Mouse (Mus musculus): ENCODE measurements around the gene Fut1. TPM values are rescaled to one million over a fixed set of nuclear protein-coding genes. Genes with fewer than 3 reads are reported as not detected.

The Fut1 gene
- polyA plus RNA-seq, 1 experiment = 0.15 TPM

GRCm38 (mm10) chr7:45665303-45666138 lies 48.4 kb downstream of the Fut1 start:
- TF ChIP-seq POLR2A (IDR thresholded peaks at IDR 0.05; ENCODE audit: extremely low read depth, insufficient read depth, low read length) = no peak
- TF ChIP-seq CTCF (IDR thresholded peaks at IDR 0.05; ENCODE audit: extremely low read depth, insufficient read depth, low read length) = no peak
- H3K4me3 ChIP-seq (ENCODE audit: insufficient read depth, low read length) = no peak overlapping the region
- no peak overlapping the region for H3K27ac ChIP-seq (ENCODE audit: insufficient read depth, low read length)
- no peaks in the 10 kb centered on the region for H3K4me1 ChIP-seq (ENCODE audit: control insufficient read depth, insufficient read depth, low read length)

DNA sequence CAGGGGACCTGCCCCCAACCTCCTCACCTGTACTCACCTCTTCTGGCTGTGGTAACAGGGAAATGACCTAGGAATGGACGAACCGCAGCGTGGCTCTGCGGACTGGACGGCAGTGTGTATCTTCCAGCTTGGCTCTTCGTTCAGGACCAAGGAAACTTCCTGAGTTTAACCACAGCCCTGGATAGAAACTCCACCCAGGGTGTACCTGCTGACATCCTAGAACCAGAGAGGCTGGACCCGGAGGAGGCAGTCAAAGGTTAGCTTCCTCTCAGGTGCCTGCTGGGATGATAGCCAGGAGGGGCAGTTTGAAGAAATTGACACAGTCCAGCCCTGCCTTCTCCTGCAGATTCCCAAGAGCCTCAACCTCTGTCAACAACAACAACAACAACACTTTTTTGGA lies 49.1 kb downstream of the Fut1 start, which contains the start of gene Fut2:
TSS of gene Fut2 (minus strand) at position 234 of the 400 bp plus-strand sequence.
- no peak within 1 kb of the TSS for H3K27ac ChIP-seq (ENCODE audit: insufficient read depth, low read length)
- no peak within 1 kb of the TSS for H3K4me3 ChIP-seq (ENCODE audit: insufficient read depth, low read length)
- TF ChIP-seq CTCF (IDR thresholded peaks at IDR 0.05; ENCODE audit: extremely low read depth, insufficient read depth, low read length) (no peak), POLR2A (IDR thresholded peaks at IDR 0.05; ENCODE audit: extremely low read depth, insufficient read depth, low read length) (no peak)
- no peaks in the 10 kb centered on the region for H3K4me1 ChIP-seq (ENCODE audit: control insufficient read depth, insufficient read depth, low read length)

DNA sequence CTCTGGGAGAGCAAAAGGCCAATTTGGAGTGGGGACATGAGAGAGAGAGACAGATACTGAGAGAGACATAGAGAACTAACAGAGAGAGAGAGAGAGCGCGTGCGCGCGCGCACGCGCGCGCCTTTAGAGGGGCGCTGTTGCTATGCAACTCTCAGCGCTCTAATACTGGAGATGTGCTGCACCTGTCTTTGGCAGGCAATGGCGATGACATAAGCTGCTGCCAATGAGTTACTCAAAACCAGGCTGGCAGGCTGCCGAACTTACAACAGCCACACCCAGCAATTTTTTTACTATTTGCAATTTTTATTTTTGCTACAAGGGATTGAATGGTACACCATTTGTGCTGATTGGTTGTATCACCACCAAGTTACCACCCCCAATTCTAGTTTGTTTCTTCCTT lies 50.7 kb downstream of the Fut1 start:
- no peaks in the 10 kb centered on the region for H3K4me1 ChIP-seq (ENCODE audit: control insufficient read depth, insufficient read depth, low read length)
- H3K27ac ChIP-seq (ENCODE audit: insufficient read depth, low read length) = no peak overlapping the region
- TF ChIP-seq POLR2A (IDR thresholded peaks at IDR 0.05; ENCODE audit: extremely low read depth, insufficient read depth, low read length) (no peak), CTCF (IDR thresholded peaks at IDR 0.05; ENCODE audit: extremely low read depth, insufficient read depth, low read length) (no peak)
- no peak overlapping the region for H3K4me3 ChIP-seq (ENCODE audit: insufficient read depth, low read length)

GRCm38 (mm10) chr7:45668921-45669320 lies 51.8 kb downstream of the Fut1 start:
- TF ChIP-seq CTCF (IDR thresholded peaks at IDR 0.05; ENCODE audit: extremely low read depth, insufficient read depth, low read length) (no peak), POLR2A (IDR thresholded peaks at IDR 0.05; ENCODE audit: extremely low read depth, insufficient read depth, low read length) (no peak)
- H3K27ac ChIP-seq (ENCODE audit: insufficient read depth, low read length) = no peak overlapping the region

More at GRCm38 (mm10) chr7:45668921-45669320, 51.8 kb downstream of the Fut1 start:
- H3K4me1 ChIP-seq (ENCODE audit: control insufficient read depth, insufficient read depth, low read length) = no peaks in the 10 kb centered on the region
- no peak overlapping the region for H3K4me3 ChIP-seq (ENCODE audit: insufficient read depth, low read length)

Other genes with a start within 250 kb of the Fut1 start
- gene Lin7b, start 246.7 kb upstream of the Fut1 start, polyA plus RNA-seq (2012; rRNA removed) = 336 TPM in 2 replicates
- gene Snrnp70, start 221.5 kb upstream of the Fut1 start, polyA plus RNA-seq (2012; rRNA removed) = 720 and 793 TPM in 2 replicates
- not detected in 2 replicates for gene Kcna7, start 211.6 kb upstream of the Fut1 start, polyA plus RNA-seq (2012; rRNA removed)
- 0.04 and 0.08 TPM in 2 replicates for gene Ntf5, start 203.6 kb upstream of the Fut1 start, polyA plus RNA-seq (2012; rRNA removed)
- 0.17 TPM in 1 of 2 replicates, not detected in the other for gene Lhb, start 196.5 kb upstream of the Fut1 start, polyA plus RNA-seq (2012; rRNA removed)
- 25.7 and 26.4 TPM in 2 replicates for gene Gys1, start 182.4 kb upstream of the Fut1 start, polyA plus RNA-seq (2012; rRNA removed)
- gene Ruvbl2, start 179.2 kb upstream of the Fut1 start, polyA plus RNA-seq (2012; rRNA removed) = 41.7 and 47.4 TPM in 2 replicates
- 588 and 637 TPM in 2 replicates for gene Ftl1, start 157.4 kb upstream of the Fut1 start, polyA plus RNA-seq (2012; rRNA removed)
- gene Bax, start 150.4 kb upstream of the Fut1 start, polyA plus RNA-seq (2012; rRNA removed) = 99.4 and 103 TPM in 2 replicates
- 0.11 and 0.13 TPM in 2 replicates for gene Tulp2, start 135.4 kb upstream of the Fut1 start, polyA plus RNA-seq (2012; rRNA removed)
- 0.19 TPM in 1 of 2 replicates, not detected in the other for gene Gm45808, start 130.5 kb upstream of the Fut1 start, polyA plus RNA-seq (2012; rRNA removed)
- 5.9 and 6.5 TPM in 2 replicates for gene Dhdh, start 128.5 kb upstream of the Fut1 start, polyA plus RNA-seq (2012; rRNA removed)
- 88.2 and 99.6 TPM in 2 replicates for gene Nucb1, start 106.9 kb upstream of the Fut1 start, polyA plus RNA-seq (2012; rRNA removed)
- 19.4 and 20.0 TPM in 2 replicates for gene Ppp1r15a, start 91.0 kb upstream of the Fut1 start, polyA plus RNA-seq (2012; rRNA removed)
- 5.1 and 6.3 TPM in 2 replicates for gene Plekha4, start 91.0 kb upstream of the Fut1 start, polyA plus RNA-seq (2012; rRNA removed)
- 0.45 and 0.54 TPM in 2 replicates for gene Hsd17b14, start 62.4 kb upstream of the Fut1 start, polyA plus RNA-seq (2012; rRNA removed)
- gene Bcat2, start 47.1 kb upstream of the Fut1 start, polyA plus RNA-seq (2012; rRNA removed) = 26.1 and 26.5 TPM in 2 replicates
- gene Fgf21, start 1.8 kb upstream of the Fut1 start, polyA plus RNA-seq (2012; rRNA removed) = not detected in 2 replicates
- gene Izumo1, start 4.5 kb downstream of the Fut1 start, polyA plus RNA-seq (2012; rRNA removed) = 0.09 and 0.13 TPM in 2 replicates
- gene Rasip1, start 10.2 kb downstream of the Fut1 start, polyA plus RNA-seq (2012; rRNA removed) = 6.9 and 7.8 TPM in 2 replicates
- gene Mamstr, start 22.7 kb downstream of the Fut1 start, polyA plus RNA-seq (2012; rRNA removed) = 5.2 and 7.1 TPM in 2 replicates
- gene Fut2, start 49.1 kb downstream of the Fut1 start, polyA plus RNA-seq (2012; rRNA removed) = 0.21 and 0.28 TPM in 2 replicates
- gene Ntn5, start 66.7 kb downstream of the Fut1 start, polyA plus RNA-seq (2012; rRNA removed) = 20.9 and 26.3 TPM in 2 replicates
- 6.6 and 8.0 TPM in 2 replicates for gene Sec1, start 77.1 kb downstream of the Fut1 start, polyA plus RNA-seq (2012; rRNA removed)
- gene Car11, start 82.6 kb downstream of the Fut1 start, polyA plus RNA-seq (2012; rRNA removed) = 351 and 377 TPM in 2 replicates
- gene Dbp, start 87.8 kb downstream of the Fut1 start, polyA plus RNA-seq (2012; rRNA removed) = 251 and 257 TPM in 2 replicates
- 255 and 261 TPM in 2 replicates for gene Rpl18, start 98.2 kb downstream of the Fut1 start, polyA plus RNA-seq (2012; rRNA removed)
- gene Sphk2, start 100.7 kb downstream of the Fut1 start, polyA plus RNA-seq (2012; rRNA removed) = 22.5 and 23.5 TPM in 2 replicates
- 0.19 and 0.21 TPM in 2 replicates for gene Fam83e, start 103.9 kb downstream of the Fut1 start, polyA plus RNA-seq (2012; rRNA removed)
- gene Spaca4, start 108.5 kb downstream of the Fut1 start, polyA plus RNA-seq (2012; rRNA removed) = not detected in 2 replicates
- gene Lmtk3, start 166.4 kb downstream of the Fut1 start, polyA plus RNA-seq (2012; rRNA removed) = 191 and 227 TPM in 2 replicates
- 26.6 and 29.3 TPM in 2 replicates for gene Sult2b1, start 167.4 kb downstream of the Fut1 start, polyA plus RNA-seq (2012; rRNA removed)
- 161 and 162 TPM in 2 replicates for gene Cyth2, start 197.3 kb downstream of the Fut1 start, polyA plus RNA-seq (2012; rRNA removed)
- gene Kcnj14, start 207.5 kb downstream of the Fut1 start, polyA plus RNA-seq (2012; rRNA removed) = 1.8 and 2.6 TPM in 2 replicates
- 15.7 and 17.5 TPM in 2 replicates for gene Grwd1, start 213.7 kb downstream of the Fut1 start, polyA plus RNA-seq (2012; rRNA removed)